Comparison of ENCODE assay signal across 8 mouse cellular contexts in genomic region chr5:35057582-35057981, GRCm38 (mm10). TPM values are rescaled to one million over a fixed set of nuclear protein-coding genes. Genes with fewer than 3 reads are reported as not detected.
DNase-seq lines count a peak whose midpoint lies in the region; ATAC-seq lines count a peak whose summit lies in the region.

No protein-coding gene starts in this region.

- no peaks in the 10 kb centered on the region for H3K9me3 ChIP-seq in heart, embryonic 14.5 days (ENCODE audit: control insufficient read depth, low read length)
- H3K9me3 ChIP-seq in hindbrain, embryonic 10.5 days, result no peaks in the 10 kb centered on the region
- no peaks in the 10 kb centered on the region for H3K9me3 ChIP-seq in midbrain, embryonic 11.5 days (ENCODE audit: control insufficient read depth, low read length)

- no peaks in the 10 kb centered on the region for H3K36me3 ChIP-seq in heart, embryonic 14.5 days (ENCODE audit: control insufficient read depth, insufficient read depth, low read length)
- no peaks in the 10 kb centered on the region for H3K36me3 ChIP-seq in hindbrain, embryonic 10.5 days
- no peaks in the 10 kb centered on the region for H3K36me3 ChIP-seq in midbrain, embryonic 11.5 days (ENCODE audit: control insufficient read depth, insufficient read depth, low read length)

- H3K27me3 ChIP-seq in heart, embryonic 14.5 days (ENCODE audit: control insufficient read depth, insufficient read depth, low read length), result peaks cover 11% of the 10 kb centered on the region; the same call in 1 of the 2 replicates
- peaks cover 61% of the 10 kb centered on the region for H3K27me3 ChIP-seq in hindbrain, embryonic 10.5 days (ENCODE audit: insufficient read depth, poor library complexity, severe bottlenecking)
- H3K27me3 ChIP-seq in midbrain, embryonic 11.5 days (ENCODE audit: control insufficient read depth, insufficient read depth, low read length), result peaks cover 16% of the 10 kb centered on the region

- peaks cover 23 to 39% of the 10 kb centered on the region in 2 experiments for H3K4me1 ChIP-seq in heart, embryonic 14.5 days (ENCODE audit: control insufficient read depth in 2 of 2, insufficient read depth in 2 of 2, low read length in 2 of 2)
- H3K4me1 ChIP-seq in brown adipose tissue, adult 24 weeks (ENCODE audit: control insufficient read depth, insufficient read depth, insufficient read length, low read length), result peaks cover 3% of the 10 kb centered on the region; the same call in 1 of the 2 replicates
- peaks cover 29% of the 10 kb centered on the region for H3K4me1 ChIP-seq in hindbrain, embryonic 10.5 days (replicated peaks)
- peaks cover 5% of the 10 kb centered on the region; the same call in 1 of the 2 replicates for H3K4me1 ChIP-seq in midbrain, embryonic 11.5 days (ENCODE audit: control insufficient read depth, insufficient read depth, low read length)

- no peak overlapping the region for H3K27ac ChIP-seq in heart, embryonic 14.5 days (replicated peaks in 1 of 2; ENCODE audit: control insufficient read depth in 1 of 2, insufficient read depth in 1 of 2, low read depth in 2 of 2, low read length in 2 of 2)
- no peak overlapping the region for H3K27ac ChIP-seq in brown adipose tissue, adult 24 weeks (replicated peaks; ENCODE audit: low read depth, low read length)
- H3K27ac ChIP-seq in hindbrain, embryonic 10.5 days, result no peak overlapping the region
- no peak overlapping the region for H3K27ac ChIP-seq in midbrain, embryonic 11.5 days (ENCODE audit: low read depth, low read length)

- no peak for ATAC-seq in heart, embryonic 14.5 days (ENCODE audit: insufficient number of reproducible peaks, insufficient read depth, low FRiP score, low read depth)
- no peak for ATAC-seq in midbrain, embryonic 11.5 days (ENCODE audit: low FRiP score)

- 30% methylated on average over 4 of the region's 4 CpGs for WGBS in heart, embryonic 14.5 days
- WGBS in hindbrain, embryonic 10.5 days, result 18% methylated on average over 4 of the region's 4 CpGs
- WGBS in midbrain, embryonic 11.5 days, result 25% methylated on average over 4 of the region's 4 CpGs

- peak overlapping the region; percentile 94 for H3K4me2 ChIP-seq in heart, embryonic 14.5 days (ENCODE audit: low read length)
- peak overlapping the region; percentile 89 for H3K4me2 ChIP-seq in midbrain, embryonic 11.5 days

- peak overlapping the region; percentile 87 for H3K9ac ChIP-seq in heart, embryonic 14.5 days (ENCODE audit: low read length)
- no peak overlapping the region for H3K9ac ChIP-seq in midbrain, embryonic 11.5 days (ENCODE audit: low read length)

- no peak for DNase-seq in heart, adult 9 months (ENCODE audit: low spot score in 2 of 2)
- no peak for DNase-seq in hindbrain, embryonic 10.5 days (ENCODE audit: low spot score)
- peak; percentile 87 for DNase-seq in midbrain, embryonic 11.5 days (ENCODE audit: low spot score, missing footprints)
- DNase-seq in thymus, postnatal 14 days, result no peak
- no peak for DNase-seq in urinary bladder, postnatal 10 days (ENCODE audit: low spot score)
- no peak for DNase-seq in Muller cell, postnatal 12 days (ENCODE audit: inconsistent ontology term)

- peak overlapping the region; percentile 59 to 71 for H3K4me3 ChIP-seq in heart, embryonic 14.5 days (ENCODE audit: control insufficient read depth in 1 of 2, insufficient read depth in 1 of 2, low read depth in 1 of 2, low read length in 2 of 2)
- peak overlapping the region; percentile 37 for H3K4me3 ChIP-seq in brown adipose tissue, adult 24 weeks (ENCODE audit: insufficient read depth, low read depth, low read length)
- H3K4me3 ChIP-seq in hindbrain, embryonic 10.5 days, result peak overlapping the region; percentile 69
- H3K4me3 ChIP-seq in midbrain, embryonic 11.5 days (ENCODE audit: low read depth, low read length), result peak overlapping the region; percentile 50

RNA-seq across cellular contexts. Expression of gene Dok7, which starts 1.0 kb away (rescaled TPM):
- polyA plus RNA-seq in heart, embryonic 14.5 days (2014; fragmentation: Nextera tagmentation; extraction: Ambion mirVana), result 7.9 and 8.8 TPM in 2 replicates
- 0.46 TPM in 1 of 2 replicates, not detected in the other for polyA plus RNA-seq in brown adipose tissue, adult 24 weeks (2012; ENCODE audit: insufficient read depth, insufficient read length, missing spikeins)
- polyA plus RNA-seq in hindbrain, embryonic 10.5 days (2016; fragmentation: Nextera tagmentation; extraction: Ambion mirVana), result 0.30 and 0.52 TPM in 2 replicates
- 0.10 TPM in 1 of 2 replicates, not detected in the other for polyA plus RNA-seq in midbrain, embryonic 11.5 days (2014; fragmentation: Nextera tagmentation; extraction: Ambion mirVana)

RNA-seq across cellular contexts. Expression of gene Hgfac, which starts 16.3 kb away (rescaled TPM):
- 0.49 and 0.77 TPM in 2 replicates for polyA plus RNA-seq in heart, embryonic 14.5 days (2014; fragmentation: Nextera tagmentation; extraction: Ambion mirVana)
- not detected in 2 replicates for polyA plus RNA-seq in brown adipose tissue, adult 24 weeks (2012; ENCODE audit: insufficient read depth, insufficient read length, missing spikeins)
- polyA plus RNA-seq in hindbrain, embryonic 10.5 days (2016; fragmentation: Nextera tagmentation; extraction: Ambion mirVana), result 0.25 and 0.27 TPM in 2 replicates
- 0.26 and 0.69 TPM in 2 replicates for polyA plus RNA-seq in midbrain, embryonic 11.5 days (2014; fragmentation: Nextera tagmentation; extraction: Ambion mirVana)

RNA-seq across cellular contexts. Expression of gene Lrpap1, which starts 48.0 kb away (rescaled TPM):
- polyA plus RNA-seq in heart, embryonic 14.5 days (2014; fragmentation: Nextera tagmentation; extraction: Ambion mirVana), result 124 and 150 TPM in 2 replicates
- polyA plus RNA-seq in brown adipose tissue, adult 24 weeks (2012; ENCODE audit: insufficient read depth, insufficient read length, missing spikeins), result 33.0 and 44.9 TPM in 2 replicates
- polyA plus RNA-seq in hindbrain, embryonic 10.5 days (2016; fragmentation: Nextera tagmentation; extraction: Ambion mirVana), result 89.7 and 98.6 TPM in 2 replicates
- 95.5 and 105 TPM in 2 replicates for polyA plus RNA-seq in midbrain, embryonic 11.5 days (2014; fragmentation: Nextera tagmentation; extraction: Ambion mirVana)
